Mouse (Mus musculus) brain, adult 2 months (tissue): ENCODE measurements around the gene Adgrd1.
A peak's percentile ranks its signal among the peaks of the same experiment; 100 is the strongest.

Experiments
- DNase-seq: peaks from one replicate; pipeline ENCODE4 v3.0.0; 2011; ENCODE audit warnings: low read depth, low spot score

The Adgrd1 gene

GRCm38 (mm10) chr5:129096511-129096910 lies at the start of gene Adgrd1:
Gene Adgrd1 (plus strand): TSS chr5:129096750.
- no peak for DNase-seq

GRCm38 (mm10) chr5:129049372-129049771 lies 47.2 kb upstream of the Adgrd1 start:
- DNase-seq: peak; percentile 85

DNA sequence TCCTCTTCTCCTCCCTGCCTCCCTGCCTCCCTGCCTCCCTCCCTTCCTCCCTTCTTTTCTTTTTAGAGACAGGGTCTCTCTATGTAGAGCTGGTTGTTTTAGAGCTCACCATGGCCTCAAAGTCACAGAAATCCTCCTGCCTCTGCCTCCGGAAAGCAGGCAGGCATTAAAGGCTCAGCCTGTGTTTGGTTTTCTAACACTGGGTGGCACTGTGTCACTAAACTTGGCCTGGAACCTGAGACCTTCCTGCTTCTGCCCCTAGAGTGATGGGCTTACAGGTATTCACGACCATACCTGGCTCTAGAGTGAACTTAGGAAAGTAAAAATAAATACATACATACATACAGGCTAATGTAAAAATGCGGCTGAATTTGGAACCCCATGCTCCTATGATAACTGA lies 44.6 kb upstream of the Adgrd1 start:
- no peak for DNase-seq

DNA sequence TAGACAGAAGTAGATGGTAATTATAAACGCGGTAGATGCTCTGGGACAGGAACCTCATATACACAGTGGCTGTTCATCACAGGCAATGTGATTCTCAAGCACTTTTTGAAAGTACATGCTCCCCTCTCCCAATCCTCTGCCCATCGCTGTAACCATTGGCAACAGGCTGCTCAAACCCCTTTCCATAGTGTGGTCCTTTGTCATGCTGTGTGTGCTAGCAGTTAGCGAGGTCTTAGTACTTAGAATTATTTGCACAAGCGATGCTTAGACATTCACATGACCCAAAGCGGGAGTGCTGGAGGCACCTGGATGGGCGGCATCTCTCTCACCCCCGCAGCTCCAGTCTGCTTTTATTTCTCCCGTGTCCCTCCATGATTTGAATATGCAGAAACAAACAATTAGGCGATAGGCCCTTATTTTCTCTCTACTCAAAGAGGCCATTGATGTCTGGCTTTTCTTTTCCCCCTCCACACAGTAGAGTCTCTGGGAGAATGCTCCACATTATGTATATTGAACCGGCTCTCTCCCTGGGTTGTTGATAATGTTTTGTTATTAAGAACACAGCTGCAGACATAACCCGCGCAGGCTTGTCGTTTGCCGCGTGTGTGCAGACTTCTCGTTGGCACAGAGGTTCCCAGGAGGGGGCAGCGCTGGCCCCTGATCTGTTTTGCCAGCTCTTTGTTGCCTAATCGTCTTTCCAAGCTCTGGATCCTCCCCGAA lies 43.8 kb upstream of the Adgrd1 start:
- no peak for DNase-seq

GRCm38 (mm10) chr5:129054675-129055284 lies 41.8 kb upstream of the Adgrd1 start:
- no peak for DNase-seq

GRCm38 (mm10) chr5:129059116-129059515 lies 37.4 kb upstream of the Adgrd1 start:
- DNase-seq: no peak

GRCm38 (mm10) chr5:129061579-129061978 lies 35.0 kb upstream of the Adgrd1 start:
- DNase-seq: peak; percentile 85

GRCm38 (mm10) chr5:129063037-129063791 lies 33.3 kb upstream of the Adgrd1 start:
- DNase-seq: peak; percentile 85

DNA sequence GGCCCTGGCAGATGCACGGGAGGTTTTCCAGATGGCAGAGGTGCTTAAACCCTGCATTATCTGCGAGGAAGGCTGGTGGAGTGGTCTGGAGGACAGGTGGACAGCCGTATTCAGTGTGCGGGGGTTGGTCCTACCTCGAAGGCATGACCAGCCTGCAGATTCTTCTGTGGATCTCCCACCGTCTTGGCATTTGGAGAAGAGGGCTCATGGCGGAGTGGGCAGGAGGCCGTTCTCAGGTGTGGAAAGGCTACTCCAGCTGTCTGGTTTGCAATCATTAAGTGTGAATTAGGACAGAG lies 32.8 kb upstream of the Adgrd1 start:
- DNase-seq: no peak

DNA sequence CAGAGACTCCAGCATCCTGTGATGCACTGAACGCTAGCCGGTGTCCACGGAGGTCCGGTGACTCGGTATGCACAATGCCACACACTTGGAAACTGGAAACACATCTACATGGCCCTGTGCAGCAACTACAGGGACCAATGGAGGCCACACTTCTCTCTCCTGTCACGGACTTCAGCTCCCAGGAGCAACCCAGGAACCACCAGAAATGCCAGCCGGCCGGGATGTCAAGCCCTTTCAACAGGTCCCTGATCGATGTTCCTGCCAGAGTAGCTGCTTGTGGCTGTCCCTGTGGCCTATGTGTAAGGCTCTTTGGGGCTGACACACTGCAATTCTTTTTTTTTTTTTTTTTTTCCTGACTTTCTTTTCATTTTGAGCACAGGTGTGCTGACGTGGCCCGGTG lies 32.4 kb upstream of the Adgrd1 start:
- DNase-seq: no peak

- DNase-seq: peak; percentile 66
These were observed 31.2 kb upstream of the Adgrd1 start for GRCm38 (mm10) chr5:129065301-129065700.

- no peak for DNase-seq
These were observed 30.6 kb upstream of the Adgrd1 start for GRCm38 (mm10) chr5:129065946-129066345.

DNA sequence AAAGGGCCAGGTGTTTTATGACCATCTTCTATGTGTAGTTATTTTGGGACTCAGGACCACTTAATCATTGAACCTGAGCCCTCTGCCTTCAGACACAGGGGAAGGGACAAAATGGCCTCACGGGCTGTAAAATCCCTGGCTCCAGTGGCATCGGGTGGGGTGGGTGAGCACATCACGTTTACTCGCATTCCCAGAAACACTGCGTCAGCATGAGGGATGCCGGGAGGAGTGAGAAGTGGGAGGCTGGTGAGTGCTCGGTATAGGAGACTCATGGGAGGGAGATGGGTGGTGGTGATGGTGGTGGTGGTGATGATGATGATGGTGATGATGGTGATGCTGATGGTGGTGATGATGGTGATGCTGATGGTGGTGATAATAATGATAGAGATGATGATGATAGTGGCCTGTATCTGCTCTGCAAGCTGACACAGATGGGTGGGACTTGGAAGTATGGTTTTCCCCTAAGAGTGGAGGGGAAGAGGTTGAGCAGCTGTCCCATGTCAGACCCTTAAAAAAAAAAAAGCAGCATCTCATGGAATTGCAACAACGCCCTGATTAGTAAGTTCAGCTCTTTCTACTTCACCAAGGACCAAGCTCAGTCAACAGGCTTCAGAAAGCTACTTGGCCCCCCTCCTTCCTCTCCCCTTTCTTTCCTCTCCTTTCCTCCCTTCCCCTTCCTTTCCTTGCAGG lies 29.9 kb upstream of the Adgrd1 start:
- no peak for DNase-seq

GRCm38 (mm10) chr5:129067231-129067834 lies 29.2 kb upstream of the Adgrd1 start:
- no peak for DNase-seq

DNA sequence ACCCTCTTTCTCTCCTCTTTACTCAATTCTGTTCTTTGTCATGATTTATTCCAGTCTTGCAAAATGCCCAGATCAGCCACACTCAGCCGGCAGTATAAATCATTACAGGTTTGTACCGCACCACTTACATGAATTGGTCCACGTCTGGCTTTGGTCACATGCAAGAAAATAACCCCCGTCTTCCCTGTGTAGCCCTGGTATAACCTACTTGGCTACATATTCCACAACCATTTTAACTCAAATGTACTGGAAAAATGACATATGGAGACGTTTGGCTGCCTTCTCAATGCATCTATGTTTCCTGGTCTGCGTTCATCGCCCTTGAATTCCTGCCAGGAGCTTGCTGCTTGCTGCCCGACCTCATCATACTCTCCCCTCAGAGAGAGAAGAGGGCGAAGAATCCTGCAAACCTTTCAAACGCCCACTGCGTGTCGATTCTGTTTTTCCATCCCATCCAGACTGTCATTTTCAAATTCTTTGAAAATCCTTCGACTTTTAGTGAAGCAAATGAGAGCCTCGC lies 24.7 kb upstream of the Adgrd1 start:
- peak; percentile 57 for DNase-seq

GRCm38 (mm10) chr5:129073404-129073803 lies 23.1 kb upstream of the Adgrd1 start:
- no peak for DNase-seq

- no peak for DNase-seq
These were observed 20.5 kb upstream of the Adgrd1 start for GRCm38 (mm10) chr5:129076098-129076497.

- no peak for DNase-seq
These were observed 19.3 kb upstream of the Adgrd1 start for GRCm38 (mm10) chr5:129077240-129077639.

DNA sequence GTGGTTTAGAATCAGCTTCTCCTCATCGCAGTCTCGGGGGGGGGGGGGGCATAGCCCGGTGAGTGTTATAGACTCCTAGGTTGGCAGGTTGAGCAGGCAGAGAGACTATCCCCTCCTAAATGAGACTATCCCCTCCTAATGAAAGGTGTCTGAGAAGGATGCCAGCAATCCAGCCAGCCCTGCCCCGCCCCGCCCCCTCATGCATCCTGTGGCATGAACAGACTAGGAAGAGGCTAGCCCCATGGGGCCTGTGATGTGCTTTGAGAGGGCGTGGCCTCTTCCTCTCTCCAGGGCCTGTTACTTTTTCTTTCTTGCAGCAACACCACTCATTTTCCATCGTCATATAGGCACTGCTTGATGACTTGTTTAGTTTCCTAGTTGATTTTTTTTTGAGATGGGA lies 15.0 kb upstream of the Adgrd1 start:
- DNase-seq: no peak

GRCm38 (mm10) chr5:129085153-129085552 lies 11.4 kb upstream of the Adgrd1 start:
- no peak for DNase-seq

DNA sequence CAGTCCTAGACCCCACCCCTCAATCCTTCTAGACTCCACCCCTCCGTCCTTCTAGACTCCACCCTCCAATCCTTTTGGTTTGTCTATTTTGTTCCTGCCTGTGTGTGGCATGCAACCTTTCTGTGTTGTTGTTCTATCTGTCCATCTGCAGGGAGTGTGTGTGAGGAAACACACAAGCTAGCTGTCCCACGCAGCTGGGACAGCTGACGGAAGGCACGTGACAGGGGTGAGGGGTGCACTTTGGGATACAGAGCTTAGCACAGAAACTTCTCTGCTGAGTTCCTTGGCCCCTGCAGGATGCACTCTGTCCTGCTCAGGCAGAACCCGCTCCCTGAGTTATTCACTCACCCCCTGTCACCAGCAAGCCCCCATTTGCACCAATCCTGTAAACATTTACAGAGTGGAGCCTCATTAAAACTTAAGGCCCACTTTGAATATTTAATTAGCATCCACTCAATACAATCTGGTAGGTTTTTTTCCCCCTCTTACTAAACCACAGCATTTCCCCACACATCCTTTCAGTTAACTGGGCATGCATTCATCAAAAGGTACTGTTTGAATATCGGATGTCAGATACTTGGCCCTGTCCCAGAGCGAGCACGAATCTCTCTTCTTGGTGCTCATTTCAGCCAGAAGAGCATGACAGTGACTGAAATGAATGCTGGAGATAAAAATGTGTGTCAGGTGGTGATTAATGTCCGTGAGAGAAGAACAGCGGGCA lies 4.0 kb upstream of the Adgrd1 start:
- DNase-seq: no peak
